Mouse (Mus musculus): ENCODE results near the gene Aqp1. TPM values are rescaled to one million over a fixed set of nuclear protein-coding genes. Genes with fewer than 3 reads are reported as not detected.

Aqp1 gene
- 514 and 711 TPM in 2 replicates for polyA plus RNA-seq (2015; fragmentation: Nextera tagmentation; extraction: Ambion mirVana)

GRCm38 (mm10) chr6:55335989-55336514, at the start of gene Aqp1:
Aqp1 (plus strand) TSS chr6:55336432.
- DNase-seq (ENCODE audit: low spot score) (peak; percentile 92), ATAC-seq (peak; percentile 86)
- Histone ChIP-seq H3K9me3 (ENCODE audit: low read length) (no peaks in the 10 kb centered on the region), H3K4me3 (ENCODE audit: low read depth, low read length) (peak within 1 kb of the TSS; percentile 47), H3K4me1 (ENCODE audit: insufficient read depth, low read depth, low read length) (peaks cover 28% of the 10 kb centered on the region), H3K9ac (replicated peaks; ENCODE audit: low read depth) (peak within 1 kb of the TSS; percentile 68), H3K27me3 (replicated peaks; ENCODE audit: insufficient read depth, low read length) (no peaks in the 10 kb centered on the region), H3K27ac (ENCODE audit: low read length) (peak within 1 kb of the TSS; percentile 82), H3K36me3 (ENCODE audit: insufficient read depth, low read length) (no peaks in the 10 kb centered on the region), H3K4me2 (replicated peaks; ENCODE audit: low read depth, low read length) (peak within 1 kb of the TSS; percentile 58)
- 6% methylated on average over 11 of the region's 12 CpGs for WGBS
- TF ChIP-seq EP300 (IDR thresholded peaks at IDR 0.05) (no peak; the same call in 1 of the 2 replicates), CTCF (IDR thresholded peaks at IDR 0.05) (peak; percentile 30)

GRCm38 (mm10) chr6:55288007-55288602, 48.1 kb upstream of the Aqp1 start:
- H3K4me1 ChIP-seq (ENCODE audit: insufficient read depth, low read depth, low read length) = no peaks in the 10 kb centered on the region
- no peak overlapping the region for H3K9ac ChIP-seq (replicated peaks; ENCODE audit: low read depth)
- peak; percentile 22 for DNase-seq (ENCODE audit: low spot score)
- H3K4me3 ChIP-seq (ENCODE audit: low read depth, low read length) = no peak overlapping the region
- no peak for TF ChIP-seq EP300 (IDR thresholded peaks at IDR 0.05)
- ATAC-seq = peak; percentile 32; the same call in 1 of the 2 replicates
- no peaks in the 10 kb centered on the region for H3K36me3 ChIP-seq (ENCODE audit: insufficient read depth, low read length)
- H3K27ac ChIP-seq (ENCODE audit: low read length) = no peak overlapping the region
- 85% methylated on average over 5 of the region's 5 CpGs for WGBS
- H3K27me3 ChIP-seq (replicated peaks; ENCODE audit: insufficient read depth, low read length) = no peaks in the 10 kb centered on the region
- H3K9me3 ChIP-seq (ENCODE audit: low read length) = no peaks in the 10 kb centered on the region
- H3K4me2 ChIP-seq (replicated peaks; ENCODE audit: low read depth, low read length) = no peak overlapping the region

GRCm38 (mm10) chr6:55294549-55295131, 41.6 kb upstream of the Aqp1 start:
- H3K4me3 ChIP-seq (ENCODE audit: low read depth, low read length) = no peak overlapping the region
- no peaks in the 10 kb centered on the region for H3K4me1 ChIP-seq (ENCODE audit: insufficient read depth, low read depth, low read length)
- ATAC-seq (peak; percentile 88), DNase-seq (ENCODE audit: low spot score) (peak; percentile 74)
- no peaks in the 10 kb centered on the region for H3K9me3 ChIP-seq (ENCODE audit: low read length)
- H3K27ac ChIP-seq (ENCODE audit: low read length) = no peak overlapping the region; the same call in 1 of the 2 replicates
- TF ChIP-seq CTCF (IDR thresholded peaks at IDR 0.05) (no peak), EP300 (IDR thresholded peaks at IDR 0.05) (peak; percentile 93)
- no peak overlapping the region for H3K9ac ChIP-seq (replicated peaks; ENCODE audit: low read depth)
- H3K4me2 ChIP-seq (replicated peaks; ENCODE audit: low read depth, low read length) = no peak overlapping the region
- 50% methylated on average over 19 of the region's 19 CpGs for WGBS
- no peaks in the 10 kb centered on the region for H3K27me3 ChIP-seq (replicated peaks; ENCODE audit: insufficient read depth, low read length)
- no peaks in the 10 kb centered on the region for H3K36me3 ChIP-seq (ENCODE audit: insufficient read depth, low read length)

DNA sequence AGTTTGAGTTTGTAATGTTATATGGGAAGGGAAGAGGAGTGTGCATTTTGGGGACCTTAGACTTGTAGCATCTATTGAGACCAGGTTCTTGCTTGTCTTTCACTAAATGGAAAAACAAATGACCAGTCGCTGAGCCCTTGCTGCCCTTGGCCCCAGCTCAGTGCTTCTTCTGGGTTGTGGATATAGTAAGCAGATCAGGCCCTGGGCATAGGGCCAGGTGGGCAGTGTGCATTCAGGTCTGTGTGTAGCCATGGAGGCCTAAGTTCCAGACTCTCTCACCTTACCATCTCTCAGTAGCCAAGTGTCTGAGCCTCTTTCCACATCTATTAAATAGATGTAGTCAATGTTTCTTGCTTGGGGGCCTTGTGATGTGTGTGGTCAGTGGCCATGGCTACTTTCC, 40.9 kb upstream of the Aqp1 start:
- WGBS = 92% methylated on average over 1 of the region's 1 CpGs
- Histone ChIP-seq H3K27me3 (replicated peaks; ENCODE audit: insufficient read depth, low read length) (no peaks in the 10 kb centered on the region), H3K27ac (ENCODE audit: low read length) (no peak overlapping the region), H3K4me2 (replicated peaks; ENCODE audit: low read depth, low read length) (no peak overlapping the region), H3K9me3 (ENCODE audit: low read length) (no peaks in the 10 kb centered on the region), H3K36me3 (ENCODE audit: insufficient read depth, low read length) (no peaks in the 10 kb centered on the region), H3K4me1 (ENCODE audit: insufficient read depth, low read depth, low read length) (no peaks in the 10 kb centered on the region), H3K4me3 (ENCODE audit: low read depth, low read length) (no peak overlapping the region), H3K9ac (replicated peaks; ENCODE audit: low read depth) (no peak overlapping the region)
- DNase-seq (ENCODE audit: low spot score) = no peak
- no peak for TF ChIP-seq CTCF (IDR thresholded peaks at IDR 0.05)
- TF ChIP-seq EP300 (IDR thresholded peaks at IDR 0.05) = no peak
- no peak for ATAC-seq

DNA sequence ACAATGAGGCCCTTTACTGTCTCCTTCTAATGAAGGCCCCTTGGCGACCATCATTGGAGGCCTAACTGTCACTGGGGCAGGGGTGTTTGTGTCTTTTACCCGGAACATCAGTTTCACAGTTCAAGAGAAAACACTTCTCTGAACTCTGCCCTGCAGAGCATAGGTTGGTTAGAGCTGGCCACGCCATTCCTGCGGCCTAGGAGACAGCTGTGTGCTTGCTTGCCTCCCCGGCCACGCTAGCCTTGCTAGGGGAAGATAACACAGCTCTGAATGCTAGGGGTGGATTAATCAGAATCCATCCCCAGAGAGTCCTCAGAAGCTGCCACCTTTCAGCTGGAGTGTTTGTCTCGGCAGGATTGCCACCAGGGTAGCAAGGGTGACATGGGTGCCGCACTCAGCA, 36.8 kb upstream of the Aqp1 start:
- H3K27ac ChIP-seq (ENCODE audit: low read length) = no peak overlapping the region
- H3K36me3 ChIP-seq (ENCODE audit: insufficient read depth, low read length) = no peaks in the 10 kb centered on the region
- ATAC-seq (no peak), DNase-seq (ENCODE audit: low spot score) (no peak)
- no peak for TF ChIP-seq CTCF (IDR thresholded peaks at IDR 0.05)
- TF ChIP-seq EP300 (IDR thresholded peaks at IDR 0.05) = no peak
- no peak overlapping the region for H3K4me3 ChIP-seq (ENCODE audit: low read depth, low read length)
- H3K9me3 ChIP-seq (ENCODE audit: low read length) = no peaks in the 10 kb centered on the region
- no peak overlapping the region for H3K9ac ChIP-seq (replicated peaks; ENCODE audit: low read depth)
- H3K27me3 ChIP-seq (replicated peaks; ENCODE audit: insufficient read depth, low read length) = no peaks in the 10 kb centered on the region
- H3K4me2 ChIP-seq (replicated peaks; ENCODE audit: low read depth, low read length) = no peak overlapping the region
- 84% methylated on average over 8 of the region's 8 CpGs for WGBS
- H3K4me1 ChIP-seq (ENCODE audit: insufficient read depth, low read depth, low read length) = no peaks in the 10 kb centered on the region

GRCm38 (mm10) chr6:55299917-55300316, 36.3 kb upstream of the Aqp1 start:
- TF ChIP-seq EP300 (IDR thresholded peaks at IDR 0.05) (no peak), CTCF (IDR thresholded peaks at IDR 0.05) (no peak)
- Histone ChIP-seq H3K27me3 (replicated peaks; ENCODE audit: insufficient read depth, low read length) (no peaks in the 10 kb centered on the region), H3K4me1 (ENCODE audit: insufficient read depth, low read depth, low read length) (no peaks in the 10 kb centered on the region), H3K4me2 (replicated peaks; ENCODE audit: low read depth, low read length) (no peak overlapping the region), H3K9me3 (ENCODE audit: low read length) (no peaks in the 10 kb centered on the region), H3K4me3 (ENCODE audit: low read depth, low read length) (no peak overlapping the region), H3K36me3 (ENCODE audit: insufficient read depth, low read length) (no peaks in the 10 kb centered on the region), H3K9ac (replicated peaks; ENCODE audit: low read depth) (no peak overlapping the region), H3K27ac (ENCODE audit: low read length) (no peak overlapping the region)
- 59% methylated on average over 2 of the region's 2 CpGs for WGBS
- ATAC-seq = no peak
- DNase-seq (ENCODE audit: low spot score) = no peak

All from lung, postnatal 0 days (tissue).